Mouse (Mus musculus) heart, embryonic 16.5 days (tissue): ENCODE data around the gene Tasp1. TPM values are rescaled to one million over a fixed set of nuclear protein-coding genes. Genes with fewer than 3 reads are reported as not detected.

Experiments
- ATAC-seq: fragments of 200-750 bp; cut with Nextera tagmentation; replicated peaks from 2 replicates; pipeline ENCODE4 v1.8.0; 2017; ENCODE audit warnings: moderate number of reproducible peaks; ENCODE audit not compliant: insufficient read depth, low FRiP score; ENCODE audit errors: extremely low read depth
- H3K27ac ChIP-seq: fragments of 300-500 bp; sonication (generic); 2 replicates; pipeline ENCODE4 v1.5.1; 2014; ENCODE audit warnings: mild to moderate bottlenecking, low read length, control low read depth, moderate library complexity
- H3K27me3 ChIP-seq: fragments of 300-500 bp; sonication (generic); 2 replicates; pipeline ENCODE4 v1.6.1; 2014; ENCODE audit warnings: low read length, mixed read lengths; ENCODE audit not compliant: control insufficient read depth, insufficient read depth
- H3K36me3 ChIP-seq: fragments of 300-500 bp; sonication (generic); 2 replicates; pipeline ENCODE4 v1.6.1; 2014; ENCODE audit not compliant: control insufficient read depth, insufficient read depth
- H3K4me1 ChIP-seq: fragments of 300-500 bp; sonication (generic); 2 replicates; pipeline ENCODE4 v1.6.1; 2014; ENCODE audit warnings: low read length, mixed read lengths; ENCODE audit not compliant: control insufficient read depth, insufficient read depth
- H3K4me2 ChIP-seq: fragments of 300-500 bp; sonication (generic); 2 replicates; pipeline ENCODE4 v1.6.1; 2014; ENCODE audit warnings: low read depth, mild to moderate bottlenecking, control low read depth, low read length
- H3K4me3 ChIP-seq: fragments of 300-500 bp; sonication (generic); 2 replicates; pipeline ENCODE4 v1.5.1; 2014; ENCODE audit warnings: mild to moderate bottlenecking, control low read depth, low read length
- H3K9ac ChIP-seq: fragments of 300-500 bp; sonication (generic); 2 replicates; pipeline ENCODE4 v1.6.1; 2014; ENCODE audit warnings: low read length, control low read depth
- H3K9me3 ChIP-seq: fragments of 300-500 bp; sonication (generic); replicated peaks from 2 replicates; pipeline ENCODE4 v1.6.1; 2016; ENCODE audit warnings: low read length; ENCODE audit not compliant: control insufficient read depth
- WGBS: fragments of 180-500 bp; shearing (Covaris S2); extraction: QIAGEN DNeasy Blood & Tissue Kit; methylation state at CpG from one replicate; pipeline ENCODE4 v1.1.7; 2014; 5-methylcytosine and 5-hydroxymethylcytosine counted together
- polyA plus RNA-seq: library from polyadenylated mRNA; unstranded; fragments of >200 nt; fragmentation: Nextera tagmentation; extraction: Ambion mirVana; gene quantifications from 2 replicates; pipeline ENCODE4 v1.2.1, GENCODE M21; 2015

Tasp1 gene
- polyA plus RNA-seq, 1 experiment from 2014 or later = 18.5 TPM

DNA sequence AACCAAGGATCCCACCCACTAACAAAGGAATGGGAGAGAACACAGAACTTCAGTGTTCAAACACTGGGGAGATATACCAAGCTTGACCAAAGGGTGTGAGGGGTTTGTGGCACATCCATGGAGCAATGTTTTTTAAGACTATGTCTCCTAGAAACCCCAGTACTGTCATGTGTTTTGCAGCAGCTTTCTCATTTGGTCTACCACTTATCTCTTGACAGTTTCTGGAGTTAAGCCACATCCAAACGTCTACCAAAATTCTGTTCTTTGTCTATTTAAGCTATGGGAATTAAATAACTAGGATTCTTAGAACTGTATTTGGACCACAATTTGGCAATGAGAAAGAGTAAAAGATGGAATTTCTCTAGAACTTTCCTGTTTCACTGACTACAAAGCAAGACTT lies 282.1 kb downstream of the Tasp1 start:
- Histone ChIP-seq H3K4me2 (no peak overlapping the region), H3K9ac (no peak overlapping the region), H3K4me1 (no peaks in the 10 kb centered on the region), H3K27ac (no peak overlapping the region), H3K4me3 (no peak overlapping the region), H3K36me3 (no peaks in the 10 kb centered on the region), H3K9me3 (no peaks in the 10 kb centered on the region), H3K27me3 (no peaks in the 10 kb centered on the region)
- WGBS = 47% methylated on average over 1 of the region's 1 CpGs
- ATAC-seq = no peak

Other genes starting within 250 kb of the Tasp1 start
- gene Gm17374, start 85.2 kb upstream of the Tasp1 start, polyA plus RNA-seq = not detected in 2 replicates
- 13.6 and 16.3 TPM in 2 replicates for gene Esf1, start 103.8 kb upstream of the Tasp1 start, polyA plus RNA-seq
- 38.6 TPM in 2 replicates for gene Ndufaf5, start 103.8 kb upstream of the Tasp1 start, polyA plus RNA-seq